Mouse (Mus musculus) left cerebral cortex, adult 2 months (tissue): Measurements from ENCODE around the gene Ltf. TPM values are rescaled to one million over a fixed set of nuclear protein-coding genes. Genes with fewer than 3 reads are reported as not detected.
A peak's percentile ranks its signal among the peaks of the same experiment; 100 is the strongest.

Source experiments
- DNase-seq, 2 experiments: peaks; one replicate each; pipeline ENCODE4 v3.0.0; 2021 to 2022; ENCODE audit warnings: low spot score in 2 of 2, mixed read lengths in 1 of 2; ENCODE audit errors: extremely low spot score in 1 of 2
- H3K27ac ChIP-seq: fragments of 200-600 bp; 2 replicates; pipeline ENCODE4 v1.8.1; 2022
- H3K4me3 ChIP-seq: fragments of 200-600 bp; 2 replicates; pipeline ENCODE4 v1.8.1; 2022
- CTCF ChIP-seq: fragments of 200-600 bp; IDR thresholded peaks from 2 replicates; pipeline ENCODE4 v1.8.1; 2022; ENCODE audit warnings: antibody characterized with exemption, mild to moderate bottlenecking, moderate library complexity
- intact Hi-C: fragments of 180-260 bp; cut with DNase I; formaldehyde crosslinking; loops from one replicate; pipeline ENCODE4 v1.15.1; 2025
- total RNA-seq, 2 experiments: library from RNA; stranded (reverse); gene quantifications; 2 replicates each; pipeline ENCODE4 v1.2.3; 2021

The Ltf gene
- total RNA-seq, 2 experiments from 2014 or later: 1.1 TPM; not detected in 1

GRCm38 (mm10) chr9:110997245-110997644 lies 21.8 kb upstream of the Ltf start:
- DNase-seq: peak; percentile 65 to 71
- intact Hi-C loops: loop anchor here (1.0 to 5.0 kb wide), 2 partner anchors 75 to 255 kb away; no protein-coding TSS in a partner anchor
- no peak overlapping the region for H3K4me3 ChIP-seq

GRCm38 (mm10) chr9:110999056-110999455 lies 20.0 kb upstream of the Ltf start:
- Histone ChIP-seq H3K4me3 (no peak overlapping the region), H3K27ac (no peak overlapping the region)
- no peak for TF ChIP-seq CTCF
- intact Hi-C loops: loop anchor here (5.0 kb wide), 1 partner anchor 253 kb away; no protein-coding TSS in a partner anchor
- no peak for DNase-seq

More at GRCm38 (mm10) chr9:110997245-110997644, 21.8 kb upstream of the Ltf start:
- TF ChIP-seq CTCF: peak; percentile 99
- no peak overlapping the region for H3K27ac ChIP-seq

GRCm38 (mm10) chr9:110999856-111000255 lies 19.2 kb upstream of the Ltf start:
- DNase-seq: no peak
- H3K4me3 ChIP-seq: no peak overlapping the region
- no peak for TF ChIP-seq CTCF
- intact Hi-C loops: loop anchor here (5.0 kb wide), 1 partner anchor 252 kb away; no protein-coding TSS in a partner anchor
- H3K27ac ChIP-seq: no peak overlapping the region

GRCm38 (mm10) chr9:111001621-111002020 lies 17.4 kb upstream of the Ltf start:
- no peak for DNase-seq
- Histone ChIP-seq H3K4me3 (no peak overlapping the region), H3K27ac (no peak overlapping the region)
- intact Hi-C loops: no loop called here
- no peak for TF ChIP-seq CTCF

- DNase-seq: no peak
- Histone ChIP-seq H3K27ac (no peak overlapping the region), H3K4me3 (no peak overlapping the region)
- TF ChIP-seq CTCF: no peak
- intact Hi-C loops: no loop called here
Measured at GRCm38 (mm10) chr9:111003279-111003678, 15.8 kb upstream of the Ltf start.

- no peak overlapping the region for H3K27ac ChIP-seq
- intact Hi-C loops: no loop called here
- no peak overlapping the region for H3K4me3 ChIP-seq
- DNase-seq: no peak
- TF ChIP-seq CTCF: no peak
Measured at GRCm38 (mm10) chr9:111006544-111006943, 12.5 kb upstream of the Ltf start.

GRCm38 (mm10) chr9:111009763-111010162 lies 9.3 kb upstream of the Ltf start:
- no peak overlapping the region for H3K4me3 ChIP-seq
- DNase-seq: no peak
- intact Hi-C loops: no loop called here
- no peak overlapping the region for H3K27ac ChIP-seq
- no peak for TF ChIP-seq CTCF

- intact Hi-C loops: no loop called here
- Histone ChIP-seq H3K4me3 (no peak overlapping the region), H3K27ac (no peak overlapping the region)
- no peak for TF ChIP-seq CTCF
- DNase-seq: no peak
Measured at GRCm38 (mm10) chr9:111011550-111011949, 7.5 kb upstream of the Ltf start.

- TF ChIP-seq CTCF: no peak
- intact Hi-C loops: no loop called here
- DNase-seq: no peak
- Histone ChIP-seq H3K27ac (no peak overlapping the region), H3K4me3 (no peak overlapping the region)
Measured at GRCm38 (mm10) chr9:111012041-111012440, 7.0 kb upstream of the Ltf start.

- H3K27ac ChIP-seq: no peak overlapping the region
- peak; percentile 6; the same call in 1 of the 2 replicates for TF ChIP-seq CTCF
- H3K4me3 ChIP-seq: no peak overlapping the region
- no peak for DNase-seq
- intact Hi-C loops: no loop called here
Measured at GRCm38 (mm10) chr9:111015658-111016057, 3.4 kb upstream of the Ltf start.

- Histone ChIP-seq H3K27ac (no peak overlapping the region), H3K4me3 (no peak overlapping the region)
- DNase-seq: no peak
- intact Hi-C loops: no loop called here
- TF ChIP-seq CTCF: no peak
Measured at GRCm38 (mm10) chr9:111026791-111027190, 7.7 kb downstream of the Ltf start.

GRCm38 (mm10) chr9:111033717-111034116 lies 14.6 kb downstream of the Ltf start:
- Histone ChIP-seq H3K4me3 (no peak overlapping the region), H3K27ac (no peak overlapping the region)
- no peak for TF ChIP-seq CTCF
- no peak for DNase-seq
- intact Hi-C loops: no loop called here

GRCm38 (mm10) chr9:111039966-111040365 lies 20.9 kb downstream of the Ltf start:
- no peak for DNase-seq
- H3K27ac ChIP-seq: no peak overlapping the region
- no peak for TF ChIP-seq CTCF
- intact Hi-C loops: no loop called here
- no peak overlapping the region for H3K4me3 ChIP-seq
